7 mouse cellular contexts compared by ENCODE assay signal in the genomic region with DNA sequence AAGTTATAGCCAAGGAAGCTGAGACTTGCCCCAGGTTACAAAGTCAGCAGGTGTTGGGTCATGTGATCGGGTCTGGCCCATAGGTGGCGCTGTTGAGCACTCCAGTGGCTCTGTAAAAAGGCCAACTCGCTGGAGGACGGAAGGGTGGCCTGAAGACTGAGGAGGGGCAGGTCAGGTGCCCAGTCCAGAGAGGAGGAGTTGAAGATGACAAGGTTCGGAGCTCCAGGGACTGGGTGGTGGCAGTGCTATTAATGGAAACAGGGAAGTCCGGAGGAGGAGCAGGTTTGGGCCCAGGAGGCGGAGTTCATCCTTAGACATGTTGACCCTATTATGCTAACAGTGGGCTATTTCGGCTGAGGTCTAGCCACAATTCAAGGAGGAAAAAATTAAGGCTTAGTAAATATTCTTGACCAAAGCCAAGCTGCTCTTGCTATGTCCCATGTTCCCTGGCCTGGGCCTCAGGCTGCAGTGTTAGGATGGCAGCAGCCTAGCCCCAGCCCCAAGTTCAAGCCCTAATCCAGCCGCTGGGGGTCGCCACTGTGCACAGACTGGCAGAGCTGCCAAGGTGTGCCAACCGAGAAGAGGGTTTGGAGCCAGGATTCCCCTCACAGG.
A peak's percentile ranks its signal among the peaks of the same experiment; 100 is the strongest.
DNase-seq lines count a peak whose midpoint lies in the region; ATAC-seq and TF ChIP-seq lines count a peak whose summit lies in the region.

No protein-coding gene starts in this region.

- H3K4me3 ChIP-seq in heart, adult 2 months = no peak overlapping the region; the same call in 1 of the 2 replicates
- no peak overlapping the region for H3K4me3 ChIP-seq in limb, embryonic 11.5 days (ENCODE audit: low read depth, low read length)
- H3K4me3 ChIP-seq in midbrain, embryonic 12.5 days = no peak overlapping the region

- H3K36me3 ChIP-seq in heart, adult 2 months (ENCODE audit: control insufficient read depth, insufficient read depth, low read length) = no peaks in the 10 kb centered on the region
- H3K36me3 ChIP-seq in limb, embryonic 11.5 days (ENCODE audit: control insufficient read depth, insufficient read depth, low read length) = no peaks in the 10 kb centered on the region
- H3K36me3 ChIP-seq in midbrain, embryonic 12.5 days = no peaks in the 10 kb centered on the region

- peak; percentile 95 for DNase-seq in adrenal gland, postnatal 10 days
- DNase-seq in embryo, embryonic 9.5 days (ENCODE audit: extremely low spot score) = peak; percentile 84
- peak; percentile 90 to 91 for DNase-seq in heart, adult 2 months
- DNase-seq in kidney, adult 18-20 months = peak; percentile 95
- peak; percentile 92 for DNase-seq in limb, embryonic 11.5 days (ENCODE audit: low spot score)
- DNase-seq in skeletal muscle tissue, adult 2 months (ENCODE audit: low read depth, low spot score) = peak; percentile 98

- TF ChIP-seq POLR2A in heart, adult 2 months (IDR thresholded peaks at IDR 0.05; ENCODE audit: insufficient read depth, low read depth, low read length) = no peak

- H3K4me2 ChIP-seq in limb, embryonic 11.5 days (ENCODE audit: low read depth, severe bottlenecking) = peak overlapping the region; percentile 22; the same call in 1 of the 2 replicates
- H3K4me2 ChIP-seq in midbrain, embryonic 12.5 days (replicated peaks) = peak overlapping the region; percentile 24; the same call in 1 of the 2 replicates

- peak; percentile 98 for TF ChIP-seq EP300 in heart, adult 2 months (IDR thresholded peaks at IDR 0.05; ENCODE audit: insufficient read depth, low read depth, low read length)

- ATAC-seq in limb, embryonic 11.5 days (ENCODE audit: insufficient number of reproducible peaks, low FRiP score, low TSS enrichment, low read depth) = peak; percentile 40; the same call in 1 of the 2 replicates
- ATAC-seq in midbrain, embryonic 12.5 days (ENCODE audit: low FRiP score, low read depth) = peak; percentile 70

- peak overlapping the region; percentile 95 for H3K27ac ChIP-seq in heart, adult 2 months
- H3K27ac ChIP-seq in limb, embryonic 11.5 days (replicated peaks; ENCODE audit: low read depth, low read length) = no peak overlapping the region
- H3K27ac ChIP-seq in midbrain, embryonic 12.5 days (replicated peaks) = no peak overlapping the region

- peak overlapping the region; percentile 15; the same call in 1 of the 2 replicates for H3K9ac ChIP-seq in heart, adult 2 months (ENCODE audit: low read depth, low read length)
- H3K9ac ChIP-seq in limb, embryonic 11.5 days (ENCODE audit: low read length) = no peak overlapping the region
- no peak overlapping the region for H3K9ac ChIP-seq in midbrain, embryonic 12.5 days (replicated peaks)

- WGBS in heart, adult 2 months = 6% methylated on average over 11 of the region's 11 CpGs
- WGBS in limb, embryonic 11.5 days = 16% methylated on average over 11 of the region's 11 CpGs
- 20% methylated on average over 11 of the region's 11 CpGs for WGBS in midbrain, embryonic 12.5 days

- H3K27me3 ChIP-seq in heart, adult 2 months (ENCODE audit: control insufficient read depth, insufficient read depth, low read length) = no peaks in the 10 kb centered on the region
- no peaks in the 10 kb centered on the region for H3K27me3 ChIP-seq in limb, embryonic 11.5 days (ENCODE audit: control insufficient read depth, insufficient read depth, low read length)
- H3K27me3 ChIP-seq in midbrain, embryonic 12.5 days = peaks cover 5% of the 10 kb centered on the region; the same call in 1 of the 2 replicates

- TF ChIP-seq CTCF in heart, adult 2 months (IDR thresholded peaks at IDR 0.05) = peak; percentile 70

- no peaks in the 10 kb centered on the region for H3K79me2 ChIP-seq in heart, adult 2 months (replicated peaks; ENCODE audit: control insufficient read depth, insufficient read depth, low read length)

- intact Hi-C loops in heart, adult 2 months (cut with DNase I) = loop anchor here (1.0 kb wide), 1 partner anchor 79 kb away; no protein-coding TSS in a partner anchor

- no peaks in the 10 kb centered on the region for H3K9me3 ChIP-seq in limb, embryonic 11.5 days (ENCODE audit: control insufficient read depth, low read length)
- H3K9me3 ChIP-seq in midbrain, embryonic 12.5 days = no peaks in the 10 kb centered on the region

- peaks cover 21% of the 10 kb centered on the region for H3K4me1 ChIP-seq in heart, adult 2 months (ENCODE audit: control insufficient read depth, insufficient read depth, low read length)
- H3K4me1 ChIP-seq in limb, embryonic 11.5 days (ENCODE audit: control insufficient read depth, insufficient read depth, low read length) = peaks cover 32% of the 10 kb centered on the region
- H3K4me1 ChIP-seq in midbrain, embryonic 12.5 days = peaks cover 31% of the 10 kb centered on the region
